Mouse (Mus musculus): ENCODE data around the gene Odf3b.
A peak's percentile ranks its signal among the peaks of the same experiment; 100 is the strongest.

Gene Odf3b

GRCm38 (mm10) chr15:89378831-89379401 lies at the start of gene Odf3b:
Gene Odf3b (minus strand): TSS chr15:89379282.
- peak; percentile 33 for DNase-seq

GRCm38 (mm10) chr15:89428136-89428790 lies 49.2 kb upstream of the Odf3b start:
- no peak for DNase-seq

- DNase-seq: no peak
These were observed 47.6 kb upstream of the Odf3b start for GRCm38 (mm10) chr15:89426716-89427115.

- peak; percentile 82 for DNase-seq
These were observed 46.6 kb upstream of the Odf3b start, which contains the start of gene Cpt1b for GRCm38 (mm10) chr15:89425711-89426121. Gene Cpt1b (minus strand): TSS chr15:89425863.

- DNase-seq: no peak
These were observed 45.5 kb upstream of the Odf3b start for GRCm38 (mm10) chr15:89424621-89425020.

- no peak for DNase-seq
These were observed 42.9 kb upstream of the Odf3b start for GRCm38 (mm10) chr15:89421938-89422337.

- no peak for DNase-seq
These were observed 36.2 kb upstream of the Odf3b start for GRCm38 (mm10) chr15:89415282-89415681.

- no peak for DNase-seq
These were observed 31.0 kb upstream of the Odf3b start, which contains the start of gene Syce3 for GRCm38 (mm10) chr15:89410118-89410517. Gene Syce3 (minus strand): TSS chr15:89410503.

- no peak for DNase-seq
These were observed 27.6 kb upstream of the Odf3b start for GRCm38 (mm10) chr15:89406691-89407090.

- DNase-seq: no peak
These were observed 25.9 kb upstream of the Odf3b start for GRCm38 (mm10) chr15:89404831-89405623.

GRCm38 (mm10) chr15:89402471-89402870 lies 23.4 kb upstream of the Odf3b start:
- DNase-seq: no peak

GRCm38 (mm10) chr15:89399716-89400115 lies 20.6 kb upstream of the Odf3b start:
- DNase-seq: no peak

- DNase-seq: no peak
These were observed 19.1 kb upstream of the Odf3b start for GRCm38 (mm10) chr15:89398146-89398545.

GRCm38 (mm10) chr15:89396883-89397282 lies 17.8 kb upstream of the Odf3b start:
- peak; percentile 68 for DNase-seq

GRCm38 (mm10) chr15:89390081-89390480 lies 11.0 kb upstream of the Odf3b start:
- no peak for DNase-seq

GRCm38 (mm10) chr15:89387127-89387526 lies 8.0 kb upstream of the Odf3b start:
- no peak for DNase-seq

- DNase-seq: no peak
These were observed 5.5 kb upstream of the Odf3b start, which contains the start of gene Klhdc7b for GRCm38 (mm10) chr15:89384617-89385016. Gene Klhdc7b (plus strand): TSS chr15:89384917.

GRCm38 (mm10) chr15:89379429-89379828 lies 347 bp upstream of the Odf3b start:
- DNase-seq: no peak

GRCm38 (mm10) chr15:89377938-89378828 lies 899 bp downstream of the Odf3b start:
- no peak for DNase-seq

- no peak for DNase-seq
These were observed 1.7 kb downstream of the Odf3b start for GRCm38 (mm10) chr15:89377362-89377761.

- peak; percentile 27 for DNase-seq
These were observed 2.1 kb downstream of the Odf3b start, which contains the start of gene Tymp for GRCm38 (mm10) chr15:89376957-89377356. Gene Tymp (minus strand): TSS chr15:89377039.

GRCm38 (mm10) chr15:89376040-89376439 lies 3.0 kb downstream of the Odf3b start:
- DNase-seq: no peak

All from kidney, adult 11 months (tissue).